Mouse (Mus musculus): ENCODE measurements around the gene Vmn1r90.

Gene Vmn1r90

DNA sequence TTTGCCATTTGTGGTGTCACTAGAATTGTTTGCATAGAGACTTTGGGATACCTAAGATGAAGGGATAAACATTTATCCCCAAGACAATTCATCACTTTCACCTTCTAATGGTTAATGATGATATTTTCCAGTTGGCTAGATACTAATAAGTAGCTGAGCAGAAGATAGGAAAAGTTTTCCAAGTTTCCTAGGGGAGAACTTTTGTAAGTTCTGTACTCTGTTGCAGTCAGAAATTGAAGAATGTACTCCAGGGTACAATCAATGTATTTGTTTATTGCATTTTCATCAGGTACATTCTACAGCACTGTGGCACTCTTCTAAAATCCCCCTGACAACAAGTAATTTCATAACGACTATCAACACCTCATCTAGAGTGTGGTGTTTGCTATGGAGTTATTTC, at the start of gene Vmn1r90:
Vmn1r90 (minus strand) TSS at position 101 of the 400 bp plus-strand sequence.
- DNase-seq: no peak

DNA sequence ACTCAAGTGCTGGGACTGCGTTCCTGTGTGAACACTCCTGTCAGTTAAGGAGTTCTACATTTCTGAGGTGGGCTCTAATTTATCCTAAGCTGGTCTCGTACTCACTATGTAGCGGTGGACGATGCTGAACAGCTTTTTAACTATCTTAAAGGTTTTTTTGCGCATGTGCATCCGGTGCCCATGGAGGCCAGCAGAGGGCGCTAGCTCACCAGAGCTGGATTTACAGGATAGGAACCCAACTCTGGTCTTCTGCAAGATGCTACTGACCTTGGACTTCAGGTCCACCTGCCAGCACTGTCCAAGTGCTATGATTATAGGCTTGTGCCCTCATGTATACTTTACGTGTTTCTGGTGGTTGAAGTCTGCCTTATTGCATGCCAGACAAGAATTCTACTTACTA, 29.7 kb upstream of the Vmn1r90 start:
- DNase-seq: peak; percentile 18

DNA sequence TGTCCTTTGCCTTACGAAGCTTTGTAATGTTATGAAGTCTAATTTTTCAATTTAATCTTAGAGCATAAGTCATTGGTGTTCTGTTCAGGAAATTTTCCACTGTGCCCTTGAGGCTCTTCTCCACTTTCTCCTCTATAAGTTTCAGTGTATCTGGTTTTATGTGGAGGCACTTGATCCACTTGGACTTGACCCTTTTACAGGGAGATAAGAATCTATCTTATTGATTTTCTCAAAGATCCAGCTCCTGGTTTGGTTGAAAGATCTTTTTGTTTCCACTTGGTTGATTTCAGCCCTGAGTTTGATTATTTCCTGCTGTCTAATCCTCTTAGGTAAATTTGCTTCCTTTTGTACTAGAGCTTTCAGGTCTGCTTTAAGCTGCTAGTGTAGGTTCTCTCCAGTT, 11.0 kb downstream of the Vmn1r90 start:
- no peak for DNase-seq

DNA sequence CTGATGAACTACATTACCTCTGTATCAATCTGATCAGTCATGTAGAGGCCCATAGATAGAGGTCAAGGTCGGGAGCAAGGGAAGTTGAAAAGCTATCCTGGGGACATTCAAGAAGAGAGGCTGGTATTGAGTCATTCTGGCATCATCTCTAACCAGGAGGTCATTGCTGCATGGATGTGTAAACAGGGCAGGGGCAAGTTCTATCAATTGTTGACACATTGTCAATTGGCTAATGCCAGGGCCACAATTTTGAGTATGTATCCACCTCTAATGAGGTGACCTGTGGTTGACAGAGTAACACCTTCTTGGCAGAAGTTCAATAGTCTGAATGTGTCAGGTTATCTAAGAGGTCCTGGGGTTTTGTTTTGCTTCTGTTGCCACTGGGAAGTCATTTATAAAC, 38.0 kb downstream of the Vmn1r90 start:
- no peak for DNase-seq

DNA sequence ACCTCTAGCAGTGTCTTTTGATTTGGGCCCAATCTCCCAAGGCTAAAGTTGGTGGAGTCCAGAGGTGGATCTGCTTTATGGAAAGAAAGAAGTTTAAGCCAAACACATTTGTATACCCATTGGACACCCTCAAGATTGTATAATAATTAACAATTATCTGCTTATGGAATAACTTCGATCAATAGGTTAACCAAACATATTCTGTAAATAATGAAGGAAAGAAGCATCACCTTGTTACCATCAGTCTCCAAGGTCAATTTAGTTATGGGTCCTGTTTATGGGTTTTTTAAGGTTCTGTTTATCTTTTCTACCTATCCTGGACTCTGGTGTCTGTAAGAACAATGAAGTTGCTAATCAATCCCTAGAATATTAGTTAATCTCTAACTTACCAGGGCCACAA, 40.7 kb downstream of the Vmn1r90 start:
- no peak for DNase-seq

DNA sequence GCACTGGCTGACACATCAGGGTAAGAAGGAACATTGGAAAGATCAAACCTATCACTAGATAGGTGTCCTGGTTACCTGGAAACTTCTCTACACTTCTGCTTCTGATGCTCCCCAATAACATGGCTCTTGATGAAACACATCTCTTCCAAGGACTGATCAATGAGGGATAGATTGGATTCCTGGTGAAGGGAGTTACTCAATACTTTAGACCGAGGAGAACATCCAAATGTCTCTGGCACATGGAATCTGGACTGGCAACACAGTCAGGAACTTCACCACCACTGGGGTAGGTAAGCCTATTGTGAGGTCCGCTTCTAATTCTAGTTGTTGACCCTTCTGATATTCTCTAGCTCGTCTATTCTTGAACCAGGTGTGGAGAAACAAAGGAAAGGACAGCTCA, 45.0 kb downstream of the Vmn1r90 start:
- DNase-seq: no peak
